Mouse (Mus musculus) lung, embryonic 15.5 days (tissue): ENCODE measurements around the gene Lcat. TPM values are rescaled to one million over a fixed set of nuclear protein-coding genes. Genes with fewer than 3 reads are reported as not detected.

Source experiments
- ATAC-seq: fragments of 200-750 bp; cut with Nextera tagmentation; 2 replicates; pipeline ENCODE4 v1.8.0; 2017; ENCODE audit warnings: moderate number of reproducible peaks, borderline replicate concordance; ENCODE audit not compliant: low FRiP score, low TSS enrichment; ENCODE audit errors: extremely low read depth
- H3K27ac ChIP-seq: fragments of 300-500 bp; sonication (generic); 2 replicates; pipeline ENCODE4 v1.5.1; 2015; ENCODE audit warnings: moderate library complexity, mild to moderate bottlenecking, inconsistent platforms
- H3K27me3 ChIP-seq: fragments of 300-500 bp; sonication (generic); 2 replicates; pipeline ENCODE4 v1.6.1; 2015; ENCODE audit warnings: inconsistent platforms
- H3K36me3 ChIP-seq: fragments of 300-500 bp; sonication (generic); 2 replicates; pipeline ENCODE4 v1.6.1; 2015; ENCODE audit warnings: inconsistent platforms
- H3K4me1 ChIP-seq: fragments of 300-500 bp; sonication (generic); 2 replicates; pipeline ENCODE4 v1.6.1; 2015; ENCODE audit warnings: inconsistent platforms
- H3K4me2 ChIP-seq: fragments of 300-500 bp; sonication (generic); 2 replicates; pipeline ENCODE4 v1.6.1; 2015; ENCODE audit warnings: inconsistent platforms, mild to moderate bottlenecking, moderate library complexity
- H3K4me3 ChIP-seq: fragments of 300-500 bp; sonication (generic); 2 replicates; pipeline ENCODE4 v1.5.1; 2015; ENCODE audit warnings: mild to moderate bottlenecking, inconsistent platforms
- H3K9ac ChIP-seq: fragments of 300-500 bp; sonication (generic); 2 replicates; pipeline ENCODE4 v1.6.1; 2015; ENCODE audit warnings: inconsistent platforms
- H3K9me3 ChIP-seq: fragments of 300-500 bp; sonication (generic); 2 replicates; pipeline ENCODE4 v1.6.1; 2016; ENCODE audit warnings: inconsistent platforms
- WGBS: fragments of 180-500 bp; shearing (Covaris S2); methylation state at CpG from one replicate; pipeline ENCODE4 v1.1.7; 2015; 5-methylcytosine and 5-hydroxymethylcytosine counted together
- polyA plus RNA-seq: library from polyadenylated mRNA; unstranded; fragments of >200 nt; fragmentation: Nextera tagmentation; extraction: Ambion mirVana; gene quantifications from 2 replicates; pipeline ENCODE4 v1.2.1, GENCODE M21; 2015

The Lcat gene
- polyA plus RNA-seq, 1 experiment from 2014 or later, result 1.2 TPM

GRCm38 (mm10) chr8:105965905-105966341 lies 22.7 kb upstream of the Lcat start, which contains the start of gene Slc12a4:
Gene Slc12a4 (minus strand): TSS chr8:105966097.
- ATAC-seq, result peak; percentile 91
- Histone ChIP-seq H3K4me3 (peak within 1 kb of the TSS; percentile 96), H3K9ac (peak within 1 kb of the TSS; percentile 93), H3K27ac (peak within 1 kb of the TSS; percentile 94), H3K4me2 (peak within 1 kb of the TSS; percentile 71), H3K4me1 (peaks cover 32% of the 10 kb centered on the region), H3K27me3 (no peaks in the 10 kb centered on the region), H3K36me3 (0 out of 2 replicates have a peak, but pooled peaks cover 3% of the 10 kb centered on the region), H3K9me3 (no peaks in the 10 kb centered on the region)
- 1% methylated on average over 43 of the region's 47 CpGs for WGBS

- Histone ChIP-seq H3K9ac (peak overlapping the region; percentile 93), H3K27me3 (no peaks in the 10 kb centered on the region), H3K4me2 (peak overlapping the region; percentile 71), H3K4me1 (peaks cover 32% of the 10 kb centered on the region), H3K36me3 (0 out of 2 replicates have a peak, but pooled peaks cover 3% of the 10 kb centered on the region), H3K4me3 (peak overlapping the region; percentile 96), H3K9me3 (no peaks in the 10 kb centered on the region), H3K27ac (peak overlapping the region; percentile 94)
- peak; percentile 75 for ATAC-seq
- under 1% methylated on average over 40 of the region's 40 CpGs for WGBS
These were observed 22.2 kb upstream of the Lcat start for GRCm38 (mm10) chr8:105965266-105965904.

- Histone ChIP-seq H3K4me2 (peak overlapping the region; percentile 71), H3K9ac (peak overlapping the region; percentile 93), H3K9me3 (no peaks in the 10 kb centered on the region), H3K27me3 (no peaks in the 10 kb centered on the region), H3K4me3 (peak overlapping the region; percentile 96), H3K4me1 (peaks cover 32% of the 10 kb centered on the region), H3K36me3 (0 out of 2 replicates have a peak, but pooled peaks cover 6% of the 10 kb centered on the region), H3K27ac (no peak overlapping the region)
- 42% methylated on average over 12 of the region's 12 CpGs for WGBS
- ATAC-seq, result no peak
These were observed 21.5 kb upstream of the Lcat start for GRCm38 (mm10) chr8:105964506-105965265.

GRCm38 (mm10) chr8:105961536-105961935 lies 18.4 kb upstream of the Lcat start:
- WGBS, result 83% methylated on average over 10 of the region's 10 CpGs
- no peak overlapping the region for H3K4me3 ChIP-seq
- no peaks in the 10 kb centered on the region for H3K27me3 ChIP-seq
- H3K9me3 ChIP-seq, result no peaks in the 10 kb centered on the region
- H3K27ac ChIP-seq, result no peak overlapping the region
- H3K4me2 ChIP-seq, result no peak overlapping the region
- H3K36me3 ChIP-seq, result peaks cover 16% of the 10 kb centered on the region
- no peak for ATAC-seq
- H3K4me1 ChIP-seq, result peaks cover 25% of the 10 kb centered on the region
- H3K9ac ChIP-seq, result no peak overlapping the region

GRCm38 (mm10) chr8:105961101-105961500 lies 17.9 kb upstream of the Lcat start:
- Histone ChIP-seq H3K4me1 (peaks cover 21% of the 10 kb centered on the region), H3K9me3 (no peaks in the 10 kb centered on the region), H3K9ac (no peak overlapping the region), H3K36me3 (peaks cover 18% of the 10 kb centered on the region), H3K4me2 (no peak overlapping the region), H3K27me3 (no peaks in the 10 kb centered on the region), H3K4me3 (no peak overlapping the region), H3K27ac (no peak overlapping the region)
- ATAC-seq, result no peak
- 79% methylated on average over 14 of the region's 14 CpGs for WGBS

GRCm38 (mm10) chr8:105959350-105959749 lies 16.2 kb upstream of the Lcat start:
- Histone ChIP-seq H3K36me3 (peaks cover 26% of the 10 kb centered on the region), H3K9me3 (no peaks in the 10 kb centered on the region), H3K27me3 (no peaks in the 10 kb centered on the region), H3K9ac (no peak overlapping the region), H3K4me3 (no peak overlapping the region), H3K27ac (no peak overlapping the region), H3K4me1 (peaks cover 11% of the 10 kb centered on the region), H3K4me2 (no peak overlapping the region)
- WGBS, result 63% methylated on average over 7 of the region's 7 CpGs
- ATAC-seq, result peak; percentile 35; the same call in 1 of the 2 replicates

- WGBS, result 68% methylated on average over 3 of the region's 4 CpGs
- peaks cover 4% of the 10 kb centered on the region; the same call in 1 of the 2 replicates for H3K4me1 ChIP-seq
- peaks cover 40% of the 10 kb centered on the region for H3K36me3 ChIP-seq
- ATAC-seq, result no peak
- H3K4me2 ChIP-seq, result no peak overlapping the region
- no peak overlapping the region for H3K9ac ChIP-seq
- H3K27me3 ChIP-seq, result no peaks in the 10 kb centered on the region
- H3K9me3 ChIP-seq, result no peaks in the 10 kb centered on the region
- no peak overlapping the region for H3K27ac ChIP-seq
- H3K4me3 ChIP-seq, result no peak overlapping the region
These were observed 14.6 kb upstream of the Lcat start for GRCm38 (mm10) chr8:105957813-105958212.

- peaks cover 4% of the 10 kb centered on the region; the same call in 1 of the 2 replicates for H3K4me1 ChIP-seq
- peaks cover 43% of the 10 kb centered on the region for H3K36me3 ChIP-seq
- H3K9ac ChIP-seq, result no peak overlapping the region
- H3K4me3 ChIP-seq, result no peak overlapping the region
- no peak overlapping the region for H3K4me2 ChIP-seq
- no peaks in the 10 kb centered on the region for H3K9me3 ChIP-seq
- H3K27me3 ChIP-seq, result no peaks in the 10 kb centered on the region
- 92% methylated on average over 4 of the region's 4 CpGs for WGBS
- no peak for ATAC-seq
- no peak overlapping the region for H3K27ac ChIP-seq
These were observed 13.4 kb upstream of the Lcat start for GRCm38 (mm10) chr8:105956556-105956955.

GRCm38 (mm10) chr8:105951057-105951659 lies 8.0 kb upstream of the Lcat start:
- peak overlapping the region; percentile 35; the same call in 1 of the 2 replicates for H3K27ac ChIP-seq
- no peak overlapping the region for H3K4me3 ChIP-seq
- H3K4me2 ChIP-seq, result no peak overlapping the region
- ATAC-seq, result no peak
- H3K36me3 ChIP-seq, result peaks cover 73% of the 10 kb centered on the region
- H3K4me1 ChIP-seq, result peaks cover 16% of the 10 kb centered on the region
- H3K9ac ChIP-seq, result no peak overlapping the region
- no peaks in the 10 kb centered on the region for H3K9me3 ChIP-seq
- 31% methylated on average over 7 of the region's 7 CpGs for WGBS
- no peaks in the 10 kb centered on the region for H3K27me3 ChIP-seq

GRCm38 (mm10) chr8:105949350-105949749 lies 6.2 kb upstream of the Lcat start:
- Histone ChIP-seq H3K9me3 (no peaks in the 10 kb centered on the region), H3K4me3 (no peak overlapping the region), H3K4me2 (no peak overlapping the region), H3K27ac (no peak overlapping the region), H3K27me3 (no peaks in the 10 kb centered on the region), H3K36me3 (peaks cover 82% of the 10 kb centered on the region), H3K9ac (no peak overlapping the region), H3K4me1 (peaks cover 16% of the 10 kb centered on the region)
- WGBS, result 53% methylated on average over 10 of the region's 10 CpGs
- ATAC-seq, result no peak

- Histone ChIP-seq H3K9ac (no peak overlapping the region), H3K27ac (no peak overlapping the region), H3K4me3 (no peak overlapping the region), H3K4me2 (no peak overlapping the region), H3K27me3 (no peaks in the 10 kb centered on the region), H3K36me3 (peaks cover 53% of the 10 kb centered on the region), H3K4me1 (peaks cover 7% of the 10 kb centered on the region), H3K9me3 (no peaks in the 10 kb centered on the region)
- no peak for ATAC-seq
- WGBS, result 86% methylated on average over 5 of the region's 5 CpGs
These were observed 640 bp downstream of the Lcat start for GRCm38 (mm10) chr8:105942542-105942941.
